Mouse (Mus musculus) layer of hippocampus, postnatal 36 days (tissue): ENCODE measurements around the gene Gm49380. TPM values are rescaled to one million over a fixed set of nuclear protein-coding genes. Genes with fewer than 3 reads are reported as not detected.

Source experiments
- DNase-seq, 2 experiments: peaks; one replicate each; pipeline ENCODE4 v3.0.0; 2022
- total RNA-seq, 2 experiments: library from RNA; stranded (reverse); gene quantifications; 2 replicates each; pipeline ENCODE4 v1.2.3; 2021

Gm49380 gene
- total RNA-seq, 2 experiments from 2014 or later = 0.35 to 0.61 TPM

GRCm38 (mm10) chr9:44075276-44075995 is 37.9 kb downstream of the Gm49380 start:
- DNase-seq = no peak

- no peak for DNase-seq
Measured at GRCm38 (mm10) chr9:44074395-44075275, 38.7 kb downstream of the Gm49380 start.

GRCm38 (mm10) chr9:44073115-44073514 is 40.2 kb downstream of the Gm49380 start:
- peak in 1 of 2 experiments; percentile 29 for DNase-seq

- DNase-seq = peak in 1 of 2 experiments; percentile 37
Measured at GRCm38 (mm10) chr9:44072599-44072915, 40.7 kb downstream of the Gm49380 start.

- DNase-seq = peak; percentile 64 to 66
Measured at GRCm38 (mm10) chr9:44071914-44072598, 41.2 kb downstream of the Gm49380 start.

- peak in 1 of 2 experiments; percentile 2 for DNase-seq
Measured at GRCm38 (mm10) chr9:44070844-44071231, 42.5 kb downstream of the Gm49380 start.

- DNase-seq = no peak
Measured at GRCm38 (mm10) chr9:44070113-44070843, 43.0 kb downstream of the Gm49380 start.

GRCm38 (mm10) chr9:44069252-44069651 is 44.0 kb downstream of the Gm49380 start:
- DNase-seq = no peak

GRCm38 (mm10) chr9:44067960-44068330 is 45.4 kb downstream of the Gm49380 start:
- DNase-seq = peak in 1 of 2 experiments; percentile 8

- DNase-seq = peak in 1 of 2 experiments; percentile 41
Measured at GRCm38 (mm10) chr9:44067241-44067959, 45.9 kb downstream of the Gm49380 start.

GRCm38 (mm10) chr9:44066785-44067225 is 46.5 kb downstream of the Gm49380 start, which contains the start of gene Usp2:
TSS of gene Usp2 (plus strand) at chr9:44067021.
- peak; percentile 100 for DNase-seq

- no peak for DNase-seq
Measured at GRCm38 (mm10) chr9:44065177-44065576, 48.1 kb downstream of the Gm49380 start.

GRCm38 (mm10) chr9:44058606-44059005 is 54.7 kb downstream of the Gm49380 start:
- no peak for DNase-seq

- no peak for DNase-seq
Measured at GRCm38 (mm10) chr9:44053936-44054335, 59.4 kb downstream of the Gm49380 start.

GRCm38 (mm10) chr9:44052855-44053254 is 60.4 kb downstream of the Gm49380 start:
- no peak for DNase-seq

- DNase-seq = no peak
Measured at GRCm38 (mm10) chr9:44049381-44050165, 63.7 kb downstream of the Gm49380 start.

GRCm38 (mm10) chr9:44048541-44049380 is 64.5 kb downstream of the Gm49380 start:
- DNase-seq = peak in 1 of 2 experiments; percentile 61

GRCm38 (mm10) chr9:44047571-44048490 is 65.5 kb downstream of the Gm49380 start:
- DNase-seq = no peak
